Mouse (Mus musculus) hindbrain, embryonic 13.5 days (tissue): ENCODE measurements around the gene Ncf1. TPM values are rescaled to one million over a fixed set of nuclear protein-coding genes. Genes with fewer than 3 reads are reported as not detected.

ENCODE experiments used
- ATAC-seq: fragments of 200-750 bp; cut with Nextera tagmentation; 2 replicates; pipeline ENCODE4 v1.8.0; 2017; ENCODE audit warnings: moderate TSS enrichment; ENCODE audit not compliant: low FRiP score
- H3K27ac ChIP-seq: fragments of 300-500 bp; sonication (generic); 2 replicates; pipeline ENCODE4 v1.5.1; 2015; ENCODE audit warnings: inconsistent platforms, mild to moderate bottlenecking, moderate library complexity
- H3K27me3 ChIP-seq: fragments of 300-500 bp; sonication (generic); 2 replicates; pipeline ENCODE4 v1.6.1; 2015; ENCODE audit warnings: mild to moderate bottlenecking, inconsistent platforms
- H3K36me3 ChIP-seq: fragments of 300-500 bp; sonication (generic); 2 replicates; pipeline ENCODE4 v1.6.1; 2015; ENCODE audit warnings: mild to moderate bottlenecking, inconsistent platforms
- H3K4me1 ChIP-seq: fragments of 300-500 bp; sonication (generic); replicated peaks from 2 replicates; pipeline ENCODE4 v1.6.1; 2015; ENCODE audit warnings: inconsistent platforms
- H3K4me2 ChIP-seq: fragments of 300-500 bp; sonication (generic); 2 replicates; pipeline ENCODE4 v1.6.1; 2015; ENCODE audit warnings: inconsistent platforms, mild to moderate bottlenecking, moderate library complexity
- H3K4me3 ChIP-seq: fragments of 300-500 bp; sonication (generic); 2 replicates; pipeline ENCODE4 v1.5.1; 2015; ENCODE audit warnings: mild to moderate bottlenecking, inconsistent platforms
- H3K9ac ChIP-seq: fragments of 300-500 bp; sonication (generic); 2 replicates; pipeline ENCODE4 v1.6.1; 2015; ENCODE audit warnings: mild to moderate bottlenecking, inconsistent platforms
- H3K9me3 ChIP-seq: fragments of 300-500 bp; sonication (generic); 2 replicates; pipeline ENCODE4 v1.6.1; 2016; ENCODE audit warnings: inconsistent platforms
- WGBS: fragments of 180-500 bp; shearing (Covaris S2); methylation state at CpG from one replicate; pipeline ENCODE4 v1.1.7; 2015; 5-methylcytosine and 5-hydroxymethylcytosine counted together
- polyA plus RNA-seq: library from polyadenylated mRNA; unstranded; fragments of >200 nt; fragmentation: Nextera tagmentation; extraction: Ambion mirVana; gene quantifications from 2 replicates; pipeline ENCODE4 v1.2.1, GENCODE M21; 2015

Ncf1 gene
- polyA plus RNA-seq, 1 experiment from 2014 or later: 2.3 TPM

GRCm38 (mm10) chr5:134170167-134170566, 59.3 kb downstream of the Ncf1 start:
- no peak overlapping the region for H3K9ac ChIP-seq
- WGBS: 94% methylated on average over 8 of the region's 8 CpGs
- ATAC-seq: no peak
- no peak overlapping the region for H3K4me3 ChIP-seq
- H3K9me3 ChIP-seq: no peaks in the 10 kb centered on the region
- no peak overlapping the region for H3K4me2 ChIP-seq
- no peaks in the 10 kb centered on the region for H3K27me3 ChIP-seq
- no peak overlapping the region for H3K27ac ChIP-seq
- peaks cover 4% of the 10 kb centered on the region for H3K4me1 ChIP-seq
- peaks cover 39% of the 10 kb centered on the region for H3K36me3 ChIP-seq

Other genes with a start within 250 kb of the Ncf1 start
- gene Castor2, start 129.9 kb downstream of the Ncf1 start, polyA plus RNA-seq: 23.8 and 29.3 TPM in 2 replicates
- gene Rcc1l, start 52.9 kb downstream of the Ncf1 start, polyA plus RNA-seq: 19.9 and 20.4 TPM in 2 replicates
- 12.8 and 14.1 TPM in 2 replicates for gene Gtf2ird2, start 45.6 kb downstream of the Ncf1 start, polyA plus RNA-seq
- gene Gtf2i, start 85.1 kb upstream of the Ncf1 start, polyA plus RNA-seq: 173 TPM in 2 replicates
- 74.5 and 76.0 TPM in 2 replicates for gene Gtf2ird1, start 227.1 kb upstream of the Ncf1 start, polyA plus RNA-seq